Mouse (Mus musculus) heart, adult 2 months (tissue): ENCODE data around the gene Fbxo47.

Experiments
- CTCF ChIP-seq: fragments of 200-600 bp; IDR thresholded peaks from 2 replicates; pipeline ENCODE4 v1.8.1; 2022; ENCODE audit warnings: antibody characterized with exemption, mild to moderate bottlenecking, moderate library complexity
- EP300 ChIP-seq: fragments of 200-500 bp; IDR thresholded peaks from 2 replicates; pipeline ENCODE4 v1.6.1; 2011; ENCODE audit warnings: low read depth, low read length, control low read depth; ENCODE audit not compliant: insufficient read depth

DNA sequence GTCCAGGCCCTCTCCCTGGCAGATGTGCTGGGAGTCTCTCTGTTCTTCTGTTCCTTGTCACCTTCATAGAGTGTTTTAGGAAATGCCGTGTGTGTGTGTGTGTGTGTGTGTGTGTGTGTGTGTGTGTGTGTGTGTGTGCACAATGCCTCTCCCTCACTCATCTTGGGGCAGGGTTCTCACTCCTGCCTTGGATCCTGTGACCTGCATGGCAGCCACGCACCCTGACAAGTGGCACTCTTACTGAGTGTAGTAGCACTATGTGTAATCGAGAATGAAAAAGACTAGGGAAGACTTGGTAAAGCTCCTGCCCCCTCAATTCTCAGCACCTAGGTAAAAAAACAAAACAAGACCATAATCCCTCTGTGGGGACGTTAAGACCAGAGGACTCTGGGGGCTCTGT lies 64.9 kb downstream of the Fbxo47 start:
- TF ChIP-seq CTCF = no peak
- 0 out of 2 replicates have a peak, but pooled peaks have one; percentile 10 for TF ChIP-seq EP300
